Mouse (Mus musculus) spleen, adult 2 months (tissue): ENCODE measurements at regions not wholly inside any gene's neighbourhood (a gene's known extent, or its start where the extent isn't known, plus 50 kb on each side); places are given as distances from the start of the nearest gene placed in this dataset.

ENCODE experiments used
- DNase-seq, 2 experiments: peaks; one replicate each; pipeline versions ENCODE4 v3.0.0 to v3.0.0-alpha.2; 2012 to 2021; ENCODE audit warnings: low spot score in 2 of 2, low read depth in 1 of 2
- H3K27ac ChIP-seq: fragments of 200-500 bp; 2 replicates; pipeline ENCODE4 v1.5.1; 2012; ENCODE audit warnings: low read length, inconsistent platforms; ENCODE audit not compliant: insufficient read depth
- H3K27me3 ChIP-seq: fragments of 200-500 bp; 2 replicates; pipeline ENCODE4 v1.6.1; 2012; ENCODE audit warnings: mild to moderate bottlenecking, moderate library complexity, low read length, inconsistent platforms; ENCODE audit not compliant: control insufficient read depth, insufficient read depth
- H3K36me3 ChIP-seq: fragments of 200-500 bp; 2 replicates; pipeline ENCODE4 v1.6.1; 2012; ENCODE audit warnings: mild to moderate bottlenecking, low read length, inconsistent platforms; ENCODE audit not compliant: control insufficient read depth, insufficient read depth
- H3K4me1 ChIP-seq: fragments of 200-500 bp; 2 replicates; pipeline ENCODE4 v1.6.1; 2011; ENCODE audit warnings: inconsistent platforms; ENCODE audit not compliant: control insufficient read depth, insufficient read depth, insufficient read length
- H3K4me3 ChIP-seq: fragments of 200-500 bp; 2 replicates; pipeline ENCODE4 v1.5.1; 2011; ENCODE audit warnings: mild to moderate bottlenecking, inconsistent platforms; ENCODE audit not compliant: insufficient read depth, insufficient read length; ENCODE audit errors: extremely low read depth
- CTCF ChIP-seq: fragments of 200-500 bp; IDR thresholded peaks from 2 replicates; pipeline ENCODE4 v1.5.1; 2011; ENCODE audit warnings: mild to moderate bottlenecking, inconsistent platforms; ENCODE audit not compliant: insufficient read depth, insufficient read length, insufficient replicate concordance; ENCODE audit errors: extremely low read depth
- POLR2A ChIP-seq: fragments of 200-500 bp; IDR thresholded peaks from 2 replicates; pipeline ENCODE4 v1.6.1; 2011; ENCODE audit warnings: low read depth, low read length, inconsistent platforms
- WGBS: fragments of 180-500 bp; shearing (Covaris S2); methylation state at CpG from one replicate; pipeline ENCODE4 v1.1.7; 2018; 5-methylcytosine and 5-hydroxymethylcytosine counted together

DNA sequence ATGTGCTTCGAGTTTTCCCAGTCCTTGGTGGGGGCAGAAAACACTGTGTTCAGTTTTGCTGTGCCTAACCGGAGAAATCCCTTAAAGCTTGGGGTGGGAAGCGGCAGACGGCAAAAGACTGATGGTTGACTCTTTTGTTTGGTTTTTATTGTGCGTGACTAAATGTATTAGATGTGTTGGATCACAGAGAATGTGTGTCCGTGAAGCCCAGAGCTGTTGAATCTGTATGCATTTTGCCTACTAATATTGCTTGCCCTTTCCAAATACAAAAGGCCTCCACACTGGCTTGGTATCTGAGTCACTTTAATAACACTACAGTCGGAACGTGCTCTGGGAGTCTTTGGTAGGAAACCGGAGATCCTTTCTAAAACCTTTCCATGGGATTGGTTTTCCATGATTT lies 147.8 kb downstream of the Gm19935 start:
- H3K36me3 ChIP-seq: no peaks in the 10 kb centered on the region
- no peak overlapping the region for H3K4me3 ChIP-seq
- H3K27ac ChIP-seq: no peak overlapping the region
- no peak for TF ChIP-seq CTCF
- no peak for TF ChIP-seq POLR2A
- WGBS: 80% methylated on average over 9 of the region's 9 CpGs
- no peak for DNase-seq
- no peaks in the 10 kb centered on the region for H3K4me1 ChIP-seq
- no peaks in the 10 kb centered on the region for H3K27me3 ChIP-seq

DNA sequence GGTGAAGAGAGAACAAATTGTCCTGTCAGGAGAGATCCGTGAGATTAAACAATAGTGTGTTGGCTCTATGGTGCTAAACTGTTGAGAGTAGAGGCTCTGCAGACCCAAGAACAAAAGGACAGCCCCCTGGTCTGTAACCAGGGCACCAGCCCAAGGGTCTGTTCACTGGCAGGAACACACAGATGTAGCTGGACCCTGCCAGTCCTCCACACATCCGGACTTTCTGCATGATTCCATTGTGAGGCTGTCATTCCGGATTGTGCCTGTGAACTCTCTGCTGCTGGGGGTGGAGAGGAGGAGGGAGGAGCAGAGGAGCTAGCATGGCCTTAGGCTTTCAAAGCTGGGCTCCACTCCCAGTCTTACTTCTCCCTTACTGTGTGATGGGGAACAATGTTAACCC lies 158.1 kb downstream of the Gm19935 start:
- no peak overlapping the region for H3K27ac ChIP-seq
- 32% methylated on average over 3 of the region's 3 CpGs for WGBS
- DNase-seq: no peak
- H3K36me3 ChIP-seq: no peaks in the 10 kb centered on the region
- H3K4me3 ChIP-seq: no peak overlapping the region
- H3K4me1 ChIP-seq: no peaks in the 10 kb centered on the region
- H3K27me3 ChIP-seq: no peaks in the 10 kb centered on the region
- TF ChIP-seq POLR2A (no peak), CTCF (no peak)

DNA sequence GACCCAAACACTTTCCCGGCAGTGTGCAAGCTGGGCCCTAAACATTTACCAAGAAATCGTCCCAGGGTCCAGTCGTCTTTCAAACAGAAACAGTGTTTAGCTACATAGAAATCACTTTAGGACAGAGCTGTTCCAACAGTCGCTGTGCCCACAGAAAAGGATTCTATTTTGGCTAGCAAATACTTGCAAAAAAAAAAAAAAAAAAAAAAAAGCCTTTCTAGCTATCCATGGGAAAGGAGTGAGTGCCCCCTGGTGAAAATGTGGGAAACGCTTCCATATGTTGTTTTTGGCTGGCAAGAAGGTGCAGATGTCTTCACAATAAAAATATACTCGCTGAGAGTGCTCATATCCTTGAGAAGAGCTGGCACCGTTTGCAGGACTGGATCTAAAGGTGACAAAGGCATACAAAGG lies 159.5 kb downstream of the Gm19935 start:
- H3K27ac ChIP-seq: no peak overlapping the region
- no peak for TF ChIP-seq CTCF
- no peak for TF ChIP-seq POLR2A
- no peak overlapping the region for H3K4me3 ChIP-seq
- no peak for DNase-seq
- 60% methylated on average over 7 of the region's 7 CpGs for whole genome bisulfite sequencing
- no peaks in the 10 kb centered on the region for H3K27me3 ChIP-seq
- H3K36me3 ChIP-seq: no peaks in the 10 kb centered on the region
- H3K4me1 ChIP-seq: no peaks in the 10 kb centered on the region

DNA sequence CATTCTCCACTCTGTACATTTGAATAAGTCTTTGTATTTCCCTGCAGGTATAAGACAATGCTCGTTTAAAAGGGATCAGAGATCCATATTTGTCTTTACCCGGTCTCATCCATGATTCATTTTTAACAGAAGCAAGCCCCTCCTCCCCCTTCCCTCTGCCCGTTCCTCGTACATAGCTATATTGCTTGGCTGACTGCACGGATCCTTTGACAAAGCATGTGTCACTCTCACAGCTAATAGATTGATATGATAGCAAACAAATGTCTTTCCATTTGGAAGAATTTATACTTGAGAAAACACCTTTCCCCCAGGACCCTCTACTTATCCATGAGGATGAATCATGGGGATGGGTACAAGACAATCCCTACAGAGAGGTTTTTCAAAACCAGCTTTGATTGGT lies 160.1 kb downstream of the Gm19935 start:
- H3K4me1 ChIP-seq: no peaks in the 10 kb centered on the region
- no peaks in the 10 kb centered on the region for H3K36me3 ChIP-seq
- H3K4me3 ChIP-seq: no peak overlapping the region
- H3K27me3 ChIP-seq: no peaks in the 10 kb centered on the region
- TF ChIP-seq CTCF: no peak
- no peak for TF ChIP-seq POLR2A
- no peak overlapping the region for H3K27ac ChIP-seq
- WGBS: 84% methylated on average over 5 of the region's 5 CpGs
- no peak for DNase-seq

DNA sequence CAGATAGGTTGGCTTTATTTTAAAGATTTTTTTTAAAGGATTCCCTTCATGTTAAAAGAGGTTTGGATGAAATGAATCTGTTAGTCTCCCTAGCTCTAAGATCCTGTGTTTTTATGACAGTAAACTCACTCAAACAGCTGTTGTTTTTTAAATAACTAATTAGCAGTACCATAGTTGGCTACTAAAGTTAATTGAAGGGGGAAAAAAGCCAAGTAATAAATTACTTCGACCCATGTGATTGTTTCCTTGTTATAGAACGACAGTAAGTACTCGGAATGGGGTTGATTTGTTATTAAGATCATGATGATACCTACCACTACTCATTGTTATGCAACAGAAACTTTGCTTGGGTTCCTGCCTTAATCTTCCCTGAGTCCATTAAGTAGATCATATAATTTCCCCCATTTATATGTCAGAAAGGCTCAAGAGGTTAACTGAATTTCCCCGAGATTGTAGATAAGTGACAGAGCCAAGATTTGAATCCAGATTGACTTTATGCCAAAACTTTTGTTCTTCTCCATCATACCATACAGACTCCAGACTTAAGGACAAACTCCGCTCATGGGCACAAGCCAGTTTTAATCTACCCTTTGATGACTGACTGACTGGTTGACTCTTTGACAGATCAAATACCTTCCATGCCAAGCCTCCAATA lies 160.6 kb downstream of the Gm19935 start:
- H3K27me3 ChIP-seq: no peaks in the 10 kb centered on the region
- H3K4me3 ChIP-seq: no peak overlapping the region
- H3K27ac ChIP-seq: no peak overlapping the region
- DNase-seq: no peak
- TF ChIP-seq POLR2A (no peak), CTCF (no peak)
- no peaks in the 10 kb centered on the region for H3K4me1 ChIP-seq
- WGBS: 81% methylated on average over 5 of the region's 5 CpGs
- no peaks in the 10 kb centered on the region for H3K36me3 ChIP-seq

DNA sequence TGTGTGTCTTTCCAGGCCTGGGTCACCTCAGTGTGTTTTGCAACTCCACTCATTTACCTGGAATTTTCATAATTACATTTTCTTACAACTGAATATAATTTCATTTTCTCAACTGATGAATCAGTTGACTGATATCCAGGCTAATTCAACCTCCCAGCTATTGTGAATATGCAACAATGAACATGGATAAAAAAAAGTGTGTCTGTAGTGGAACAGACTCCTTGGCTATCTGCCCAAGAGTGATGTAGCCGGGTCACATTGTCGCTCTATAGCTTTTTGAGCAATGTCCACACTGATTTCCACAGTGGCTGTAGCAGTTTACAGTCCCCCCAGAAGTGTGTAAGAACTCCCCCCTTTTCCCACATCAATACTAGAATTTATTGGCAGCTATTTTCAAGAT lies 162.4 kb downstream of the Gm19935 start:
- Histone ChIP-seq H3K4me3 (no peak overlapping the region), H3K4me1 (no peaks in the 10 kb centered on the region), H3K27ac (no peak overlapping the region), H3K27me3 (no peaks in the 10 kb centered on the region), H3K36me3 (no peaks in the 10 kb centered on the region)
- TF ChIP-seq POLR2A (no peak), CTCF (no peak)
- no peak for DNase-seq
- WGBS: 87% methylated on average over 2 of the region's 2 CpGs

DNA sequence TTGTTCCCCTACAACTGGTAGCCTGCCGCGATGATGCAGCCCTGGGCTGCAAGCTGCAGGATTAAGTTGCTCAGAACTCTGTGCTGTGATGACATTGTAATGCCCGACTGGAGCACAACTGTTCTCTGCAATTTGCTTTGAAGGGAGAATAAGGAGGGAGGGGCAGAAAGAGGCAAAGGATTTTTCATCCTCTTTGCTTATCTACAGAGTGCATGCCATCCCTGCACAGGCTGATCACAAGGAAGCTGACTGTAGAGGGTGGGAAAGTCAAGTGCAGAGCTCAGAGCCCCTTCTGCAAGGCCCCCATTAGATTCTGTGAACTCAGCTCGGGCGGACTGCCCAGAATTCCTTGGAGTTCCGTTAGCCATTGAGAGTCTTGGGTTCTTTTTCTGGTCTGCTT lies 174.8 kb downstream of the Gm19935 start:
- no peak for DNase-seq
- Histone ChIP-seq H3K27me3 (no peaks in the 10 kb centered on the region), H3K4me1 (no peaks in the 10 kb centered on the region), H3K36me3 (no peaks in the 10 kb centered on the region), H3K4me3 (no peak overlapping the region), H3K27ac (no peak overlapping the region)
- WGBS: 79% methylated on average over 6 of the region's 6 CpGs
- no peak for TF ChIP-seq POLR2A
- TF ChIP-seq CTCF: no peak
